Mouse (Mus musculus) liver, adult 2 months (tissue): ENCODE data around the gene Hecw2. TPM values are rescaled to one million over a fixed set of nuclear protein-coding genes. Genes with fewer than 3 reads are reported as not detected.

Experiments used
- DNase-seq: peaks from one replicate; pipeline ENCODE4 v3.0.0-alpha.2; 2011; ENCODE audit warnings: low read depth, low spot score; ENCODE audit errors: extremely low read depth
- H3K27ac ChIP-seq: fragments of 200-500 bp; replicated peaks from 2 replicates; pipeline ENCODE4 v1.5.1; 2012; ENCODE audit warnings: low read depth, mild to moderate bottlenecking, control low read depth, inconsistent platforms, low read length; ENCODE audit not compliant: insufficient read depth
- H3K27me3 ChIP-seq: fragments of 200-500 bp; 2 replicates; pipeline ENCODE4 v1.6.1; 2012; ENCODE audit warnings: mild to moderate bottlenecking, moderate library complexity, low read length, inconsistent platforms; ENCODE audit not compliant: control insufficient read depth, insufficient read depth
- H3K36me3 ChIP-seq: fragments of 200-500 bp; 2 replicates; pipeline ENCODE4 v1.6.1; 2012; ENCODE audit warnings: low read length, inconsistent platforms; ENCODE audit not compliant: control insufficient read depth, insufficient read depth
- H3K4me1 ChIP-seq: fragments of 200-500 bp; 2 replicates; pipeline ENCODE4 v1.6.1; 2011; ENCODE audit warnings: low read length; ENCODE audit not compliant: control insufficient read depth, insufficient read depth
- H3K4me3 ChIP-seq: fragments of 200-500 bp; 2 replicates; pipeline ENCODE4 v1.5.1; 2011; ENCODE audit warnings: low read depth, mild to moderate bottlenecking, control low read depth, low read length, moderate library complexity; ENCODE audit not compliant: insufficient read depth
- H3K79me2 ChIP-seq: fragments of 200-500 bp; 2 replicates; pipeline ENCODE4 v1.6.1; 2012; ENCODE audit warnings: inconsistent platforms, mild to moderate bottlenecking, low read length, moderate library complexity; ENCODE audit not compliant: control insufficient read depth, insufficient read depth
- H3K9ac ChIP-seq: fragments of 200-500 bp; 2 replicates; pipeline ENCODE4 v1.6.1; 2012; ENCODE audit warnings: low read depth, mild to moderate bottlenecking, control low read depth, inconsistent platforms, low read length
- CTCF ChIP-seq: fragments of 200-500 bp; IDR thresholded peaks from 2 replicates; pipeline ENCODE4 v1.5.1; 2011; ENCODE audit warnings: low read depth, low read length, control low read depth
- POLR2A ChIP-seq: fragments of 200-500 bp; IDR thresholded peaks from 2 replicates; pipeline ENCODE4 v1.6.1; 2011; ENCODE audit warnings: low read length, control low read depth; ENCODE audit not compliant: insufficient read depth; ENCODE audit errors: extremely low read depth
- WGBS: fragments of 180-500 bp; shearing (Covaris S2); methylation state at CpG from one replicate; pipeline ENCODE4 v1.1.7; 2018; 5-methylcytosine and 5-hydroxymethylcytosine counted together
- polyA plus RNA-seq: library from polyadenylated mRNA; depleted of rRNA; stranded (reverse); fragments of >200 nt; gene quantifications from 2 replicates; pipeline ENCODE4 v1.2.3, GENCODE M21; 2012
- total RNA-seq: library from RNA; depleted of rRNA; stranded (reverse); fragments of >200 nt; gene quantifications from 2 replicates; pipeline ENCODE4 v1.2.3, GENCODE M21; 2014

The Hecw2 gene
- total and polyA plus RNA-seq, 2 experiments: 0.38 to 2.9 TPM

DNA sequence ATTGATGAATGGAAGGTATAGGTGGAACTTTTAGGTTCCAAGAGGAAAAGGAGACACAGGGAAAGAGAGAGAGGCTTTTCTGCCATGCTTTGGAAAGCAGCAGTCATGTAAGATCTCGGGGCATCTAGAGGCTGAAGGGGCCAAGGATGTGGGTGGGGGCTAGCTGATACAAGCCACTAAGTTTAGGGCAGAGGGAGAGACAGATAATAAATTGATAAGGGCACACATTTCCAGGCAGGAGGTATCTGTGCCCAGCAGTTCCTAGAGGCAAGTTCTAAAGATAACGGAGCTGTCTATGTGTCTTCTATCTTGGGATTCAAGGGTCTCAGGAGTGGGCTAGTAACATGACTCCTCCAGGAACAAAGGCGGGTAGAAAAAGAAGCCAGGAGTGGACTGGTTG lies 8.6 kb downstream of the Hecw2 start:
- DNase-seq: no peak
- H3K27me3 ChIP-seq: no peaks in the 10 kb centered on the region
- no peaks in the 10 kb centered on the region for H3K4me1 ChIP-seq
- no peaks in the 10 kb centered on the region for H3K79me2 ChIP-seq
- no peak overlapping the region for H3K9ac ChIP-seq
- H3K27ac ChIP-seq: no peak overlapping the region
- H3K4me3 ChIP-seq: no peak overlapping the region
- WGBS: 50% methylated on average over 3 of the region's 3 CpGs
- TF ChIP-seq CTCF: no peak
- TF ChIP-seq POLR2A: no peak
- no peaks in the 10 kb centered on the region for H3K36me3 ChIP-seq

DNA sequence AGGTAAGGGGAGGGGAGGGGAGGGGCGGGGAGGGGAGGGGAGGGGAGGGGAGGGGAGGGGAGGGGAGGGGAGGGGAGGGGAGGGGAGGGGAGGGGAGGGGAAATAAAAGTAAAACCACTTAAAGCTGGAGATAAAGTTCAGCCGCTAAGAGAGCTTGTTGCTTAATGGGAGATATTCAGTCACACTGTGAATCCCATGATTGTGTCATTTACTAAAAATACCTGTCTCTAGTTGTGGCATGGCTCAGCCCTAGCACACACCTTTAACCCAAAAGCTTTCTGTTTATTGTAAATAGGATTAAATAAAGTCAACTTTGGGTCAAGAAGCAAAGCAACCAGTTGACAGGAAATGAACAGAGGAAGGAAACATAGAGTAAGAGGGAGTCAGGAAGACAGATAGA lies 14.3 kb downstream of the Hecw2 start:
- Histone ChIP-seq H3K4me1 (no peaks in the 10 kb centered on the region), H3K4me3 (no peak overlapping the region), H3K27me3 (no peaks in the 10 kb centered on the region), H3K36me3 (no peaks in the 10 kb centered on the region), H3K9ac (no peak overlapping the region), H3K27ac (no peak overlapping the region), H3K79me2 (no peaks in the 10 kb centered on the region)
- DNase-seq: no peak
- WGBS: 53% methylated on average over 1 of the region's 2 CpGs
- TF ChIP-seq POLR2A: no peak
- TF ChIP-seq CTCF: no peak

DNA sequence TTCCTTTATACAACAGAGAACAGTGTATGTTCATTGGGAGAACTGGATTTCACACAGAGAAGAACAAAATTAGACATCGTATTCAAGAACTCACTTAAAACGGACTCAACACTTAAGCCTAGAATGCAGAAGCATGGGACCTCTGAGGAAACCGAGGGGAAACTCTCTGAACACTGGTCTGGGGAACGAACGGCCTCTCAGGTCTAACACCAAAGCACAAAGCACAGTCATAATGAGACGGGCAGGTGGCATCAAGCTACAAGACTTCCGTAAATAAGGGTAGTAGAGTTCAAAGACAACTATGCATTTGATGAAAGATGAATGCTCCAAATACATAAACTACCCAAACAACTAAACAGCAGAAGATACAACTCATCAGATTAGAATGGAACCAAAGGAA lies 15.8 kb downstream of the Hecw2 start:
- H3K27ac ChIP-seq: no peak overlapping the region
- H3K4me3 ChIP-seq: no peak overlapping the region
- H3K27me3 ChIP-seq: no peaks in the 10 kb centered on the region
- no peaks in the 10 kb centered on the region for H3K4me1 ChIP-seq
- TF ChIP-seq POLR2A (no peak), CTCF (no peak)
- 91% methylated on average over 7 of the region's 7 CpGs for WGBS
- DNase-seq: no peak
- H3K36me3 ChIP-seq: no peaks in the 10 kb centered on the region
- H3K79me2 ChIP-seq: no peaks in the 10 kb centered on the region
- H3K9ac ChIP-seq: no peak overlapping the region

DNA sequence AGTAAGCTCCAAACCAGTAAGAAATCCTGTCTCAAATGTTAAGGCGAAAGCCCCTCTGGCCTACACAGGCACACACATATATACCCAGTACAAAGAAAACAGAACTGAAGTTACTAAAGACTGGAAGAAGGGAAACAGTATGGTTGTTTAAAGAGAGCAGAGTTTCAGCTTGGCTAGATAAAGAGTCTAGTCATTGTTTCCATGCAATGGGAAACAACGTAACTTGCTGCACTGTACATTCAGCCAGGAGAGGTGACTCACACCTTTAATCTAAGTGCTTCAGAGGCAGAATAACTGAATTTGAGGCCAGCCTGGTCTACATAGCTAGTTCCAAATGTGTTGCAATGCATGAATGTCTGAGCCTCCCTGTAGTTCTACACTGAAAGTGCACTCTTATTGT lies 18.4 kb downstream of the Hecw2 start:
- TF ChIP-seq POLR2A (no peak), CTCF (no peak)
- no peak for DNase-seq
- WGBS: 94% methylated on average over 2 of the region's 2 CpGs
- no peaks in the 10 kb centered on the region for H3K4me1 ChIP-seq
- H3K36me3 ChIP-seq: no peaks in the 10 kb centered on the region
- H3K9ac ChIP-seq: no peak overlapping the region
- no peak overlapping the region for H3K27ac ChIP-seq
- H3K79me2 ChIP-seq: no peaks in the 10 kb centered on the region
- H3K27me3 ChIP-seq: no peaks in the 10 kb centered on the region
- no peak overlapping the region for H3K4me3 ChIP-seq

DNA sequence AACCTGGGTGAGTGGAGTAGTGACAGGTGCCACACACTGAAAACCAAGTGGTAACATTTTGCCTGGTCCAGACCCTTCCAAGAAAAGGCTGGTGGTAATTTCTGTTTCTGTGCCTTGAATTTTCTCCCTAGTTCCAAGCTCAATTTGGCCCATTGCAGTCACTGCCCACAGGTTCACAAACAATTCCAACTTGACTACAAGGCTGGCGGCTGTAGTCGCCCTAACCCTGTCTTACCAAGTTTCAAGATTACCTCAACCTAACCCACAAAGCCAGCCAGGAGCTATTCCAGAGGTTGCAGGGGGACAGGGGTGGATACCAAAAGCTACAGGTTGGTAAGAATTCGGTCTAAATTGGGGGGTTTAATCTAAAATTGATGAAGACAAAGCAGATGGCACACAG lies 27.0 kb downstream of the Hecw2 start:
- H3K27ac ChIP-seq: no peak overlapping the region
- no peaks in the 10 kb centered on the region for H3K4me1 ChIP-seq
- WGBS: 84% methylated on average over 3 of the region's 3 CpGs
- TF ChIP-seq POLR2A (no peak), CTCF (no peak)
- no peaks in the 10 kb centered on the region for H3K27me3 ChIP-seq
- no peak for DNase-seq
- no peaks in the 10 kb centered on the region for H3K79me2 ChIP-seq
- no peaks in the 10 kb centered on the region for H3K36me3 ChIP-seq
- no peak overlapping the region for H3K9ac ChIP-seq
- H3K4me3 ChIP-seq: no peak overlapping the region

DNA sequence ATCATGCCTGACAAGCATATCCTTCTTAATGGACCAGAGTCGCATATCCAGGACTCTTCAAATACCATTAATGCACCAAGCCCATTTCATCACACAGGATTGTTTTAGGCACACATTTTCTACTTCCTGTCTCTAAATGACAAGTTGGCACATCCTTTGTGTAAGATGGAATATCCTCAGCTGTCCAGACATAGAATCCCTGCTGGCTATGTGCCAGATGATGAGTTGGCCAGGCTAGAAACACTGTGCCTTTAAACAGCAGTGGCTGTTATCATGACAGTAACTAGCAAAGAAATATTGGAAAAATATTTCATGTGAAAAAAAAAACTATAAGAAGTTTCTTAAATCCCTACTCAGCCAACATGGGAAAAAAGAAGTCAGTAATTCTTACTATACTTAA lies 35.4 kb downstream of the Hecw2 start:
- WGBS: 74% methylated on average over 1 of the region's 1 CpGs
- H3K9ac ChIP-seq: no peak overlapping the region

More for the DNA sequence above, 35.4 kb downstream of the Hecw2 start:
- no peaks in the 10 kb centered on the region for H3K27me3 ChIP-seq
- H3K79me2 ChIP-seq: no peaks in the 10 kb centered on the region
- H3K27ac ChIP-seq: no peak overlapping the region
- no peak for DNase-seq
- H3K4me3 ChIP-seq: no peak overlapping the region
- no peaks in the 10 kb centered on the region for H3K36me3 ChIP-seq
- H3K4me1 ChIP-seq: no peaks in the 10 kb centered on the region
- no peak for TF ChIP-seq POLR2A
- no peak for TF ChIP-seq CTCF
